Mouse (Mus musculus) liver, embryonic 12.5 days (tissue): ENCODE measurements around the gene Cd164. TPM values are rescaled to one million over a fixed set of nuclear protein-coding genes. Genes with fewer than 3 reads are reported as not detected.

Experiments
- ATAC-seq: fragments of 200-750 bp; cut with Nextera tagmentation; 2 replicates; pipeline ENCODE4 v1.8.0; 2017; ENCODE audit warnings: moderate number of reproducible peaks, mild to moderate bottlenecking, moderate library complexity
- H3K27ac ChIP-seq: fragments of 300-500 bp; sonication (generic); 2 replicates; pipeline ENCODE4 v1.5.1; 2016; ENCODE audit warnings: mild to moderate bottlenecking
- H3K27me3 ChIP-seq: fragments of 300-500 bp; sonication (generic); replicated peaks from 2 replicates; pipeline ENCODE4 v1.6.1; 2016; ENCODE audit warnings: mild to moderate bottlenecking, moderate library complexity
- H3K36me3 ChIP-seq: fragments of 300-500 bp; sonication (generic); 2 replicates; pipeline ENCODE4 v1.6.1; 2016; ENCODE audit warnings: mild to moderate bottlenecking, moderate library complexity
- H3K4me1 ChIP-seq: fragments of 300-500 bp; sonication (generic); 2 replicates; pipeline ENCODE4 v1.6.1; 2016
- H3K4me2 ChIP-seq: fragments of 300-500 bp; sonication (generic); 2 replicates; pipeline ENCODE4 v1.6.1; 2016; ENCODE audit warnings: mild to moderate bottlenecking, moderate library complexity
- H3K4me3 ChIP-seq: fragments of 300-500 bp; sonication (generic); 2 replicates; pipeline ENCODE4 v1.5.1; 2016; ENCODE audit warnings: mild to moderate bottlenecking, moderate library complexity
- H3K9ac ChIP-seq: fragments of 300-500 bp; sonication (generic); 2 replicates; pipeline ENCODE4 v1.6.1; 2016; ENCODE audit warnings: mild to moderate bottlenecking, moderate library complexity
- H3K9me3 ChIP-seq: fragments of 300-500 bp; sonication (generic); replicated peaks from 2 replicates; pipeline ENCODE4 v1.6.1; 2016; ENCODE audit warnings: mild to moderate bottlenecking, moderate library complexity
- WGBS: fragments of 180-500 bp; shearing (Covaris S2); methylation state at CpG from one replicate; pipeline ENCODE4 v1.1.7; 2016; ENCODE audit not compliant: insufficient replicate concordance; 5-methylcytosine and 5-hydroxymethylcytosine counted together
- polyA plus RNA-seq: library from polyadenylated mRNA; unstranded; fragments of >200 nt; fragmentation: Nextera tagmentation; extraction: Ambion mirVana; gene quantifications from 2 replicates; pipeline ENCODE4 v1.2.1, GENCODE M21; 2016

The Cd164 gene
- polyA plus RNA-seq, 1 experiment from 2014 or later = 83.6 TPM

GRCm38 (mm10) chr10:41552847-41553589 lies 33.8 kb downstream of the Cd164 start:
- ATAC-seq = no peak
- H3K9me3 ChIP-seq = peaks cover 7% of the 10 kb centered on the region; the same call in 1 of the 2 replicates
- H3K27ac ChIP-seq = no peak overlapping the region
- H3K4me1 ChIP-seq = no peaks in the 10 kb centered on the region
- no peak overlapping the region for H3K9ac ChIP-seq
- 48% methylated on average over 14 of the region's 14 CpGs for WGBS
- H3K4me2 ChIP-seq = no peak overlapping the region
- no peak overlapping the region for H3K4me3 ChIP-seq
- H3K27me3 ChIP-seq = 0 out of 2 replicates have a peak, but pooled peaks cover 4% of the 10 kb centered on the region
- no peaks in the 10 kb centered on the region for H3K36me3 ChIP-seq

GRCm38 (mm10) chr10:41553711-41554110 lies 34.5 kb downstream of the Cd164 start:
- H3K4me2 ChIP-seq = no peak overlapping the region
- no peaks in the 10 kb centered on the region for H3K36me3 ChIP-seq
- H3K9ac ChIP-seq = no peak overlapping the region
- 0 out of 2 replicates have a peak, but pooled peaks cover 4% of the 10 kb centered on the region for H3K27me3 ChIP-seq
- WGBS = 68% methylated on average over 4 of the region's 4 CpGs
- H3K4me3 ChIP-seq = no peak overlapping the region
- H3K9me3 ChIP-seq = peaks cover 3% of the 10 kb centered on the region; the same call in 1 of the 2 replicates
- no peaks in the 10 kb centered on the region for H3K4me1 ChIP-seq
- no peak overlapping the region for H3K27ac ChIP-seq
- ATAC-seq = no peak

DNA sequence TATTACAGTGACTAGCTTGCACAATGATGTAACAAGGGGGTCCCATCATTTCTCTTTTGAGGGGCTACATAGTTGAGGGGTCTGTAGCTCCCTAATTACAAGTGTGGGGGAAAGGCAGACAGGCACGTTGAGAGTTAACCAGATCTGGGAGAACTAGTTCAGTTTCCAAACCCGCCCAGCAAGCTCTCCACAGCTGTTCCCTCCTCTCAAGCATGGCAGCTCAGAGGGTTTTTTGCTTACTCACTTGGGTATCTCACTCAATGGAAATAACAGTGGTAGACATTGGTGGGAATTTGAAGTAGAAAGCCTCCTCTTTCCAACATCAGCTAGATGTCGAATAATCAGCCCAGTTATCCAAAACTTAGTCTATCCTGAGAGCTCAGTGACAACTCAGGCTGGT lies 35.9 kb downstream of the Cd164 start:
- Histone ChIP-seq H3K27ac (no peak overlapping the region), H3K36me3 (no peaks in the 10 kb centered on the region), H3K4me1 (no peaks in the 10 kb centered on the region), H3K9me3 (no peaks in the 10 kb centered on the region), H3K4me2 (no peak overlapping the region), H3K27me3 (0 out of 2 replicates have a peak, but pooled peaks cover 4% of the 10 kb centered on the region), H3K9ac (no peak overlapping the region), H3K4me3 (no peak overlapping the region)
- WGBS = 63% methylated on average over 3 of the region's 3 CpGs
- ATAC-seq = no peak

- Histone ChIP-seq H3K36me3 (no peaks in the 10 kb centered on the region), H3K4me2 (no peak overlapping the region), H3K27ac (no peak overlapping the region), H3K9ac (no peak overlapping the region), H3K27me3 (no peaks in the 10 kb centered on the region), H3K4me3 (no peak overlapping the region), H3K4me1 (no peaks in the 10 kb centered on the region), H3K9me3 (0 out of 2 replicates have a peak, but pooled peaks cover 3% of the 10 kb centered on the region)
- ATAC-seq = no peak
- WGBS = 88% methylated on average over 1 of the region's 1 CpGs
Observed at GRCm38 (mm10) chr10:41558401-41558800, 39.2 kb downstream of the Cd164 start.

DNA sequence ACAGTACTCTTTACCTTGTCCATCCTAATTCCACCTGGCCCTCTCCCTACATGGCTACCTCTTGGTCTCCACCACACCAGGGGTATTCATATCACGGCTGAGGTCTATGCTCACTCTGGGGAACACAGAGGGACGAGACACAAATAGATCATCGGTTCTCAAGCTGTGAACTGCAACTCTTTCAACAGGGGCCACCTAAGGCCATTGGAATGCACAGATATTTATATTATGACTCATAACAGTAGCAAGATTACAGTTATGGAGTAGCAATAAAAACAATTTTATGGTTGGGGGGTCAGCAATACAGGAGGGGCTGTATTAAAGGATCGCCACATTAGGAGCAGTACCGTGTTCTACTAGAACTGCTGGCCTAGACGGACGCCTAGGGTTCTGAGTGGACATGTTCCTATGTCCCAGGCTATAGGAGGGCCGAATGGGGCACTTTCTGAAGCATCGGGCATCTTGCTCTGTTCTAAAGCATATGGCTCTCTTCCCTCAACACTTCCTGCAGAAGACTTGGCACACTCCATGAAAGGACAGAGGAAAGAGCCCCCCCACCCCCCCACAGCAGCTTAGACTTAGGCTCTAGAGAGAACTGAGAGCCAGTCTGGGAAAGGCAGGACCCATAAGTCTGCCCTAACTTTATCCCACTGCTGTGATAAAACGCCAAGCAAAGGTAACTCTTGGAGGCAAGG lies 42.6 kb downstream of the Cd164 start:
- Histone ChIP-seq H3K27me3 (no peaks in the 10 kb centered on the region; the same call in 1 of the 2 replicates), H3K4me3 (no peak overlapping the region), H3K9ac (no peak overlapping the region), H3K27ac (no peak overlapping the region), H3K4me2 (no peak overlapping the region), H3K9me3 (0 out of 2 replicates have a peak, but pooled peaks cover 3% of the 10 kb centered on the region), H3K4me1 (0 out of 2 replicates have a peak, but pooled peaks cover 7% of the 10 kb centered on the region), H3K36me3 (no peaks in the 10 kb centered on the region)
- 70% methylated on average over 10 of the region's 10 CpGs for WGBS
- no peak for ATAC-seq

GRCm38 (mm10) chr10:41565141-41565540 lies 45.9 kb downstream of the Cd164 start:
- H3K4me3 ChIP-seq = no peak overlapping the region
- H3K4me1 ChIP-seq = 0 out of 2 replicates have a peak, but pooled peaks cover 7% of the 10 kb centered on the region
- H3K9me3 ChIP-seq = 0 out of 2 replicates have a peak, but pooled peaks cover 3% of the 10 kb centered on the region
- no peaks in the 10 kb centered on the region; the same call in 1 of the 2 replicates for H3K27me3 ChIP-seq
- no peak overlapping the region for H3K9ac ChIP-seq
- no peak overlapping the region for H3K4me2 ChIP-seq
- H3K27ac ChIP-seq = no peak overlapping the region
- H3K36me3 ChIP-seq = no peaks in the 10 kb centered on the region
- WGBS = 20% methylated on average over 5 of the region's 5 CpGs
- ATAC-seq = no peak

DNA sequence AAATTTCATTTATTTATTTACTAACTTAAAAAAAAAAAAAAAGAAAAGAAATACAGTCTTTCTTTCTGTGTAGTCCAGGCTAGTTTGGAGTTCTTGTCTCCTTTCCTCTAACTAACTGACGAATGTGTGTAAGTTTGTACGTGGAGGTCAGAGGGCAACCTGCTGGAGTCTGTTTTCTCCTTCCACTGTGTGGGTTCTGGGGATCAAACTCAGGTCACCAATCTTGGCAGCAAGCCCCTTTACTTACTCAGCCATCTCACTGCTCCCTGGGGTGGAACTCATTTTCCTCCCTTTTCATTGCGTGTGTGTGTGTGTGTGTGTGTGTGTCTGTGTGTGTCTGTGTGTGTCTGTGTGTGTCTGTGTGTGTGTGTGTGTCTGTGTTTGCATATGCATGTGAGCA lies 49.1 kb downstream of the Cd164 start:
- ATAC-seq = no peak
- no peak overlapping the region for H3K9ac ChIP-seq
- 68% methylated on average over 3 of the region's 3 CpGs for WGBS
- H3K27ac ChIP-seq = no peak overlapping the region
- no peak overlapping the region for H3K4me3 ChIP-seq
- no peaks in the 10 kb centered on the region for H3K36me3 ChIP-seq
- no peaks in the 10 kb centered on the region; the same call in 1 of the 2 replicates for H3K27me3 ChIP-seq
- H3K4me1 ChIP-seq = peaks cover 13% of the 10 kb centered on the region
- H3K4me2 ChIP-seq = no peak overlapping the region
- H3K9me3 ChIP-seq = no peaks in the 10 kb centered on the region

DNA sequence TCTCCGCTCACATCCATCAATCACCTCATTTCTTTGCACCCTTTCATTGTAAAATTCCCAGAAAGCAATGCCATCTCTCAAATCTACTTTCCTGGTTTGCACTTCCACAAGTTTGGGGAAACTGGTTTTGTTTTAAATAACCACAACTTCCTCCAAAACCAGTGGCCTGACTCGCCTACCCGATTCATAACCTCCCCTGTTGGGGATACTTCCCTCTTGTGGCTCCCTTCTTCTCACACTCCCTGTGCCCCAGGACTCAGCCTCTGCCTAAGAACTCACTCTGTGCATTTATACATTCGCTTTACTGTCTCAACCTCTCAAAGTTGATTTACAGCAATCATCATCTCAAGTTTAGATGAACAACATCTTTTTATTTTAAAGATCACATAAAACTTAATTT lies 51.9 kb downstream of the Cd164 start:
- Histone ChIP-seq H3K4me1 (peaks cover 10% of the 10 kb centered on the region), H3K4me2 (no peak overlapping the region), H3K27me3 (no peaks in the 10 kb centered on the region), H3K9me3 (no peaks in the 10 kb centered on the region), H3K27ac (no peak overlapping the region), H3K4me3 (no peak overlapping the region), H3K9ac (no peak overlapping the region), H3K36me3 (no peaks in the 10 kb centered on the region)
- WGBS = 27% methylated on average over 4 of the region's 4 CpGs
- ATAC-seq = no peak

GRCm38 (mm10) chr10:41572274-41572673 lies 53.1 kb downstream of the Cd164 start:
- ATAC-seq = no peak
- H3K27ac ChIP-seq = no peak overlapping the region
- 64% methylated on average over 4 of the region's 4 CpGs for WGBS
- H3K9me3 ChIP-seq = no peaks in the 10 kb centered on the region
- peaks cover 10% of the 10 kb centered on the region for H3K4me1 ChIP-seq
- no peaks in the 10 kb centered on the region for H3K27me3 ChIP-seq
- no peaks in the 10 kb centered on the region for H3K36me3 ChIP-seq
- no peak overlapping the region for H3K4me2 ChIP-seq
- H3K9ac ChIP-seq = no peak overlapping the region
- H3K4me3 ChIP-seq = no peak overlapping the region

GRCm38 (mm10) chr10:41573190-41573589 lies 54.0 kb downstream of the Cd164 start:
- Histone ChIP-seq H3K9me3 (no peaks in the 10 kb centered on the region), H3K4me1 (peaks cover 10% of the 10 kb centered on the region), H3K27me3 (no peaks in the 10 kb centered on the region), H3K9ac (no peak overlapping the region), H3K27ac (no peak overlapping the region), H3K4me3 (no peak overlapping the region), H3K4me2 (peak overlapping the region; percentile 37; the same call in 1 of the 2 replicates), H3K36me3 (no peaks in the 10 kb centered on the region)
- no peak for ATAC-seq
- WGBS = 10% methylated on average over 6 of the region's 6 CpGs

- no peak for ATAC-seq
- peaks cover 10% of the 10 kb centered on the region for H3K4me1 ChIP-seq
- H3K27me3 ChIP-seq = no peaks in the 10 kb centered on the region
- no peak overlapping the region for H3K27ac ChIP-seq
- no peak overlapping the region for H3K9ac ChIP-seq
- no peak overlapping the region for H3K4me3 ChIP-seq
- 59% methylated on average over 8 of the region's 8 CpGs for WGBS
- H3K36me3 ChIP-seq = no peaks in the 10 kb centered on the region
- no peak overlapping the region for H3K4me2 ChIP-seq
- H3K9me3 ChIP-seq = no peaks in the 10 kb centered on the region
Observed at GRCm38 (mm10) chr10:41575451-41576327, 56.5 kb downstream of the Cd164 start.
